Mouse (Mus musculus) liver (tissue): ENCODE results near the gene Akr1c6.
"Not testable (repeated sequence)": the region's sequence is repeated elsewhere in the genome, so short reads cannot be mapped to it uniquely, and the experiment has no call there.

Source experiments
- DNase-seq: peaks from one replicate; pipeline ENCODE4 v3.0.0-alpha.2; 2020; ENCODE audit warnings: mixed read lengths

Akr1c6 gene

GRCm38 (mm10) chr13:4434006-4434405 lies at the start of gene Akr1c6:
Gene Akr1c6, plus strand, starts transcription at chr13:4434306.
- DNase-seq: no peak

DNA sequence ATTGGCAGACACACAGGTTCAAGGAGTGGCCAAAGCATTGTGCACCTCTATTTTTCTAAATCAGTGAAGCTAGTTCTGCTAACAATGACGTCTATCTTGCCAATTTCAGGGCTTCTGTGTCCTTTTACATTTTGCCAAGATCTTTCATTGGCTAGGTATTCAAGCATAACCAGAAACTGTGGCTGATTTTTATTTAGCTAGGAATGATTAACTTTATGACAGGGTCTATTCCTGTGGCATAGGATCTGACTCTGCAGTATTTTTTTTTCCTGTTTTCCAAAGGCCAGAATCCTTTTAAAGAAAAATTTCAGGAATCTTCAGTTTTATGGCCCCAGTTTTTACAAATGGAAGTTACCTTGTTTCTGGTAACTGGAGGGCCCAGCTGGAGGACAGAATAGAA lies 49.2 kb upstream of the Akr1c6 start:
- no peak for DNase-seq

DNA sequence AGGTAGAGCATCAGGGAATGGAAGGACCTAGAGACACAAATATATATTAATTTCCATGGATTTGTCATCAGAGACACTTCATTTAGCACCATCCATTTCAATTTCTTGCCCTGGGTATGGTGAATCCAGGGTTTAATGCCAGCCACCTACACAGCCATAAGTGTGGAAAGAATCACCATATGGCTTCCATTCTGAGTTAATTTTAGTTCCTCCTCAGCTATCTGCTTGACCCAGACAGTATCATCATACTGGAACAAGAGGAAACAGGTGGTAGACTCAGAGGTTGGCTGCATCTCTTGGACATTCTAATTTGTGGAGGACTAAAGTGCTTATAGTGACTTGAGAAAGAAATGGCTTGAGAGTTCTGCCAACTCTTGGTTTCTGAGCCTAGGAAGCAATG lies 48.6 kb upstream of the Akr1c6 start:
- no peak for DNase-seq

DNA sequence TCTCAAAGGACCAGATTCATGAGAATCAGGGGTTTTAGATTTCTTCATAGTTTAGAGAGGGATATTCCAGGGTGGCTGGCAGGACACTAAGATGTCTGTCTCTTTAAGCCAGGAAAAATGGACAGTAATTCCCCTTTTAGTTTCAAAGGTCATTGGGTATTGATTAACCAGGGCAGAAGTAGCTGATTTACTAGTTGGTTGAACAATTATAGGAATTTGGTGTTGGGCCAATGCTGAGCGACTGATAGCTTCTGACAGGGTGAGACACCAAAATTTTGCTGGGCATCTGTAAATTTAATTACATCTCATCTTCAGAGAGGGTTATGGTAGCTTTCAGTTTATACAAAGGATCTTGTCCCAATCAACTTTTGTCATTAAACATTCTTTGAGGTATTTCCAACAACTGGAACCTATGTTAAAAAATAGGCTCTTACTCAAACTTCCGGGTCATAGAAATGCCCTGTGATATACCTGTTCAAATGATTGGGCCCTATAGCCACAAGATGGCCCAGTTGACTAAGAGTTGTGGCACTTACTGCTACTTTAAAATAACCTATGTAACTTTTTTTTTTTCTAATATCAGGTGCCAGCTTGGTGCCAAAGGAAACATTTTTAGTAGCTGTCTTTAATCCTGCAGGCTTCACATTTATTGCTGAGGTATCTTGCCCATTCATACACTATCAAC lies 45.2 kb upstream of the Akr1c6 start:
- DNase-seq: no peak

DNA sequence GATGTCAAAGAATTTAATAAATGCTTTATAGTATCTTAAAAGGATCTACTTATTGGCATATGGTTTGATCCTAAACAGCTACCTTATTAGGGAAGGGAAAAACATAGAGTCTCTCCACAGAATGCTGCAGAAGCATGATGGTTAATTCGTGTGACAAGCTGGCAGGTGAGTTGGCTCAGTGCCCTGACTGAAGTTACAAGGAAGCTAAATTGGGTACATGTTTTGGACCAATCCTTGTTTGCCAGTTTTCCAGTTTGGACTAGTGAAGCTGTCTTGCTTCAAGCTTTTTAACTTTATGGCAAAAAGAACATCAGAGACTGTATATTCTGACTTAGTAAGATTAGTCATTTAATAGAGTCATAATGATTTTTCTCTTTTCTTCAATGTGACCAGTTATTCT lies 33.7 kb upstream of the Akr1c6 start:
- not testable (repeated sequence) for DNase-seq

DNA sequence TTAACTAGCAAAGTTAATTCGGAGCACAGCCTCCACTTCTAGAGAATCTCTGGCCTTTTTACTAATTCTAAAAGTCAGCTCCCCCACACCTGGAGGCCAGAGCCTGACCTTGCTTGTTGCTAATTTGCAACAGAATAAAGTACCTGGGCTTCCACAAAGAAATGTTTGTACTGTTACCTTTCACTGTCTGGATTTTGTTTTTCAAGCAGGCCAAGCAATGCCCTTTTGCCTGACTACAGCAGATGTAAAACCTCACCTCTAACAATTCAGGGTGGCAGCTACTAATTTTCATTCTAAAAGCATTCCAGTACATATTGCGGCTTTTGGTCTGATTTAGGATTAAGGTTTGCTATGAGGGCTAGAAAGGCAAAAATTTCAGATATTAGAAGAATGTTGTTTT lies 33.3 kb upstream of the Akr1c6 start:
- no peak for DNase-seq

- no peak for DNase-seq
These were observed 31.9 kb upstream of the Akr1c6 start for GRCm38 (mm10) chr13:4402221-4402620.

GRCm38 (mm10) chr13:4404726-4405125 lies 29.4 kb upstream of the Akr1c6 start:
- no peak for DNase-seq

DNA sequence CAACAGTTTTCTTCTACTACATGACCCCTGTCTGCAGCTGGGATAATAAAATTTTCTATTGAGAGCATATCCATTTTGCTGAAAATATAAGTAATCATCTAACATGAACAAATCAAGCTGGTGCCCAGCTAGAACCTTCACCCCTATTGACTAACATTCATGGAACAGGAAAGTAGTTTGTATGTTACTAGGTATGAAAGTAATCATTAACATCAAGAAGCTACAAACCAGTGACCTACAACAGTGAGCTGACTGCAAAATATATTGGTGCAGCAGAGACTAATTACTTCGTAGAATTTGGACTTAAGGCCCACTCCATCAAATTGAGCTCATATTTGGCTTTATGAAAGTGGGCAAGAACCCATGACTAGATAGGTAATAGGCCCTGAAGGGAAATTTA lies 27.3 kb upstream of the Akr1c6 start:
- no peak for DNase-seq

DNA sequence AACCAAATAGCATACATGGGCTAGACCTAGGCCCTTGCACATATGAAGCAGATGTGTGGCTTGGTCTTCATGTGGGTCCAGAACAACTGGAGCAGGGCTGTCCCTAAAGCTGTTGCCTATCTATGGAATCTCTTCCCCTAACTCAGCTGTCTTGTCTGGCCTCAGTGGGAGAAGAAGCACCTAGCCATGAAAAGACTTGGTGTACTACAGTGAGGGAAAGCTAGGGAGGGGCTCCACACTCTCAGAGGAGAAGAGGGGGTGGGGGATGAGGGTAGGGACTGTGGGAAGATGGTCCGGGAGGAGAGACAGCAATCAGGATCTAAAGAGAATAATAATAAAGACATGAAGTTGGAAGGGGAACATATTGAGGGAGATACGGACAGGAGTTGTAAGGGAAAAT lies 5.5 kb upstream of the Akr1c6 start:
- no peak for DNase-seq

DNA sequence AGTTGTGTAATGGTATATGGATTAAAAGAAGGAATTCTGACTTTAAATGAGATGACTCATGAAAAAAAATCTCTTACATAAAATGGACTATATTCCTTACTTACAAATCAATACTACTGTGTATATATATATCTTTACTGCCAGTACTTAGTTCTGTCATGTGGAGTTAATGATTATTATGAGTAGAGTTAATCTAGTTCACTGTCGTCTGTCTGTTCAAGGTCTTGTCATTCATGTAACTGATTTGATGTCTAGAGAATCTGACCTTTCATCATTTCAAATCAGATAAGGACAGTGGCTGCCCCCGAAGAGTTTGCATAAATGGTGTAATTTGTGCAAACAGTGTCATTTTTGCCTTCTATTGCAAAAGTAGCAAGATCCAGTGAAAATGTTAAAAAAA lies 5.1 kb upstream of the Akr1c6 start:
- DNase-seq: no peak

- no peak for DNase-seq
These were observed 3.0 kb upstream of the Akr1c6 start for GRCm38 (mm10) chr13:4431129-4431528.

DNA sequence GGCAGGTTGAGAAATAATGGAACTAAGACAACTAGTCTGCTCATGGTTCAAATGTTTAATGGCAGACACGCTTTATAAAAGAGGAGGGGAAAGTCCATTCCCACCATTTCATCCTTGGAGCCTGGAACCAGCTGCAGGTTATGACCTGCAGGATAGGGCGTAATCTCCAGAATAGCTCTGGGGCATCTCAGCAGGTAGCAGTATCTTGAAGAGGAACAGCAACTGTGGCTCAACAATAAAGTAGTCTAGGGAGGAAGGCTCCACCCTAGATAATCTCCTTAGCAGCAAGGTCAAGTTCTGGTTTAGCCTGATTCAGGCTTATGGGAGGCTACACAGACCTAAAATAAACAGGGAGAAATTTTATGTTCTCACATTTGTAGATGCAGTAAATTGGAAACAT lies 31.5 kb downstream of the Akr1c6 start:
- no peak for DNase-seq

GRCm38 (mm10) chr13:4467896-4468295 lies 33.8 kb downstream of the Akr1c6 start:
- no peak for DNase-seq
